Mouse (Mus musculus) lung, adult 2 months (tissue): ENCODE data around the gene Ccnj. TPM values are rescaled to one million over a fixed set of nuclear protein-coding genes. Genes with fewer than 3 reads are reported as not detected.
A peak's percentile ranks its signal among the peaks of the same experiment; 100 is the strongest.

Source experiments
- DNase-seq: peaks from one replicate; pipeline ENCODE4 v3.0.0; 2022
- H3K4me1 ChIP-seq: fragments of 200-500 bp; 2 replicates; pipeline ENCODE4 v1.6.1; 2011; ENCODE audit warnings: low read length; ENCODE audit not compliant: control insufficient read depth, insufficient read depth
- H3K4me3 ChIP-seq: fragments of 200-500 bp; replicated peaks from 2 replicates; pipeline ENCODE3; 2011; ENCODE audit warnings: low read depth, mild to moderate bottlenecking, control low read depth, low read length; ENCODE audit errors: extremely low read depth
- CTCF ChIP-seq: fragments of 200-500 bp; IDR thresholded peaks from 2 replicates; pipeline ENCODE4 v1.5.1; 2011; ENCODE audit warnings: mild to moderate bottlenecking, low read length, control low read depth; ENCODE audit not compliant: insufficient read depth
- POLR2A ChIP-seq: fragments of 200-500 bp; IDR thresholded peaks from 2 replicates; pipeline ENCODE4 v1.6.1; 2011; ENCODE audit warnings: low read depth, mild to moderate bottlenecking, control low read depth, low read length, borderline replicate concordance; ENCODE audit errors: extremely low read depth
- WGBS: fragments of 180-500 bp; shearing (Covaris S2); methylation state at CpG from one replicate; pipeline ENCODE4 v1.1.7; 2018; 5-methylcytosine and 5-hydroxymethylcytosine counted together
- polyA plus RNA-seq: library from polyadenylated mRNA; depleted of rRNA; stranded (reverse); fragments of >200 nt; gene quantifications from 2 replicates; pipeline ENCODE4 v1.2.3, GENCODE M21; 2012; rRNA removed

The Ccnj gene
- polyA plus RNA-seq, 1 experiment: 13.6 TPM

DNA sequence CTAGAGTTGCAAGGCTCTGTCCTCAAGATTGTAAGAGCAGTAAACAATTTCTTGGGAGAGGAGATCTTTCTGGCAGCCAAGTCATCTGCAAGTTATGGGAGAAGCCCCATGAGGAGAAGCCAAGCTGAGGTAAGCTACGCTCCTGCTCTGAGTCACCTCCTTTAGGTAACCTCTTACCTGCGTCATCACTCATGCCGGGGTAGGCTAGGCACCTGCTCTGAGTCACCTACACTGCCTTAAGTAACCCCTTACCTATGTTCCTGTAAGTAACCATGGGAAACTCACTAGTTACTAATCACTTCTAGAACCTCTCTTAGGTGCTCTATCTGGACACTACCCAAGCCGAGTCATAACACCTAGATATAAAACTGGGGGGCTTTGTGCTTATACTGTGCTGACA is 50.6 kb downstream of the Ccnj start:
- Histone ChIP-seq H3K4me1 (no peaks in the 10 kb centered on the region), H3K4me3 (no peak overlapping the region)
- WGBS: 80% methylated on average over 4 of the region's 4 CpGs
- TF ChIP-seq POLR2A (no peak), CTCF (no peak)
- no peak for DNase-seq

DNA sequence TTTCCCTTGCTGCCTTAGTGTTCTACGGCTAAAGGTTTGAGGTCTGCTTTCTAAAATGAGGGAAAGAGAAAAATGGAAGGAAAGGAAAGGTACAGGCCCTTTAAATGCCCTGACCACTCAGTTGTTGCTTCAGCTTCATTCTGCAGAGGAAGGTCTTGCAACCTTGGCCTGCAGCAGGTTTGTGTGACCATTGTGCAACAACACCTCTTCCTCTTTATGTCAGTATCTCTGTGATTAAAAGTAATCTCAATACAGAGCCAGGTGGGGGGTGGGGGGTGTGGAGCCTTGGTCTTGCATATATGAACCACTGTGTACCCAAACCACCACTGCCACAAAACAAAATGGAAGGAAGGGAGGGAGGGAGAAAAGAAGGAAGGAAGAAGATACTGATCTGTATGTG is 57.8 kb downstream of the Ccnj start:
- TF ChIP-seq CTCF: no peak
- TF ChIP-seq POLR2A: no peak
- 59% methylated on average over 1 of the region's 1 CpGs for WGBS
- H3K4me3 ChIP-seq: no peak overlapping the region
- no peaks in the 10 kb centered on the region for H3K4me1 ChIP-seq
- DNase-seq: no peak

DNA sequence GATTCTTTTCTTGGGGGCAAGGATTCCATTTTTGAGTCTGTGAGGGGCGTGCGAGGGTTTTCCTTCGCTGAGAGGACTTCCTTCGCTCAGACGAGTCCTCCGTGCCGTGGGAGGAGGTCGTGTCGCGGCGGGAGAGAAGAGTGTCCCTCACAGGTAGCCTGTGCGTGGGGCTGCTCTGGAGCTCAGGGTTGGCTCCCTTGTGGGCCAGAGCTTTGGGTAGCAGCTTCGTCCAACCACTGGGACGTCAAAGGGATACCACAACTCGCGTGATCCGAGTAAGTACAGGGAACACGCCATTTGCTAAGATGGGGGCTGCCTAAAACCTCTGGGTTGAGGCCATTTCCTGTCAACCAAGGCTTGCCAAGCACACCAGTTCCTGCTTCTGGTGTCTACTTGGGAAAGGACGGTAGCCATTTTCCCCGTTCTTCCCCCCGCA is 63.0 kb downstream of the Ccnj start:
- no peak for DNase-seq
- Histone ChIP-seq H3K4me3 (peak overlapping the region; percentile 99), H3K4me1 (no peaks in the 10 kb centered on the region)
- WGBS: 56% methylated on average over 21 of the region's 21 CpGs
- no peak for TF ChIP-seq POLR2A

DNA sequence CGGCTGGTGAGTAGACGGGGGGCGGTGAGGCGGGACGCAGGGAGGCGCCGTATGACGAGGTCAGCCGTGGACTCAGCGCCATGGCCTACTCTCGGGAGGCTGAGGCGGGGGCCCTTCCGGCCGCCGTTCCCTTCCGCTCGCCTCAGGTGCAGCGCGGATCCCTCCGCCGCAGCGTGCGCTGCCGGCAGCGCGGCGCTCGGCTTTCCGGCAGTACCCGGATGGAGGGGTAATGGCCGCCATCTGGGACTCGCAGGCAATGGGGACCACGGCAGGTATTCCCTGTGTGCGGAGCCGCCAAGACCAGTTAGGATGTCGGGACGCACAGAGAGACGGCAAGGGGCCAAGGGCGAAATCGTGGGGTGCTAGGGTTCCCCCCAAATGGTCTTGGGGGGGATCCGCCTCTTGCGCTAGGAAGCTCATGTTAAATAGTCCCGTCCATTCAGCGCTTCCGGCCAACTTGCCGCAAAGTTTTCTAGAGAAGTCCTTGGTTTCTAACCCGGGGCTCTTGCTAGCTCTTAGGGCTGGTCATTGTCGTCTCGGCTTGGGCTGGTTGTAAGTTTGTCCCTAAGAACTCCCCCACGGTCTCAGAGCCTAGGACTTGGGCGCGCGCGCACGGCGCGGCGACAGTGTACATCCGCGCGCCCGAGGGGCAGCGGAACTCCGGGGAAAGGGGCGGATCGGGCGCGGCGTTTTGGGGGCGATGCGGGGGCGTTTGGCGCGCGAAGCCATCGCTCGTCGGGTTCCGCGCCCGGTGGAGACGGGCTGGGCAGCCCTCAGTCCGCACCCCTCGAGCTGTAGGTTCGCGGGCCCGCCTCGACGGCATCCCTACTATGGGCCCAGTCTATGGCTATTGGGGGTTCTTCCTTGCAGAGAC is 63.7 kb downstream of the Ccnj start, which contains the start of gene Zfp518a:
Zfp518a (plus strand) TSS at position 187 of the 874 bp plus-strand sequence.
- WGBS: under 1% methylated on average over 88 of the region's 89 CpGs
- DNase-seq: peak; percentile 93
- TF ChIP-seq POLR2A: peak; percentile 68; the same call in 1 of the 2 replicates
- TF ChIP-seq CTCF: no peak
- Histone ChIP-seq H3K4me1 (no peaks in the 10 kb centered on the region), H3K4me3 (peak within 1 kb of the TSS; percentile 99)

DNA sequence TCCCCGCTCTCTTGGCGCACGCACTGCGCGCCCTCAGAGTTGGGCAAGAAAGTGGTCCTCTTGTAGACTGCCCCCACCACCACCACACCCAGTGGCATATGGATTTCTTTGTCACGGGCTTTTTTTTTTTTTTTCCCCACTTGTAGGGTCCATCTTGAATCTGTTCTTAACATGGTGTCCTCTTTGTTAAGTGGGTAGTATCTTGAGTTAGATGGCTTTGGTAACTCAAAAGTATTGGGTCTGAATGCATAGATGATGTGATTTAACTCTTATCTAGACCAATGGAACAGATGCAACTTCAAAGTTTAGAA is 64.3 kb downstream of the Ccnj start:
- no peak for TF ChIP-seq CTCF
- no peak for TF ChIP-seq POLR2A
- Histone ChIP-seq H3K4me1 (no peaks in the 10 kb centered on the region), H3K4me3 (peak overlapping the region; percentile 99)
- WGBS: under 1% methylated on average over 6 of the region's 6 CpGs
- no peak for DNase-seq

Other genes with a start within 250 kb of the Ccnj start
- 9.0 and 13.3 TPM in 2 replicates for gene Aldh18a1, start 242.8 kb upstream of the Ccnj start, polyA plus RNA-seq
- gene Tctn3, start 219.0 kb upstream of the Ccnj start, polyA plus RNA-seq: 12.1 and 12.8 TPM in 2 replicates
- 28.7 and 41.2 TPM in 2 replicates for gene Entpd1, start 218.9 kb upstream of the Ccnj start, polyA plus RNA-seq
- gene Cc2d2b, start 82.5 kb upstream of the Ccnj start, polyA plus RNA-seq: 0.02 TPM in 1 of 2 replicates, not detected in the other
- gene Zfp518a, start 63.4 kb downstream of the Ccnj start, polyA plus RNA-seq: 0.66 and 1.5 TPM in 2 replicates
- gene Blnk, start 163.3 kb downstream of the Ccnj start, polyA plus RNA-seq: 4.7 and 5.7 TPM in 2 replicates
- 0.10 and 0.11 TPM in 2 replicates for gene Dntt, start 198.0 kb downstream of the Ccnj start, polyA plus RNA-seq
- gene Opalin, start 245.8 kb downstream of the Ccnj start, polyA plus RNA-seq: not detected in 2 replicates